Mouse (Mus musculus) hindbrain, postnatal 0 days (tissue): Measurements from ENCODE around the gene Kcnh1. TPM values are rescaled to one million over a fixed set of nuclear protein-coding genes. Genes with fewer than 3 reads are reported as not detected.

Experiments
- ATAC-seq: fragments of 200-750 bp; cut with Nextera tagmentation; 2 replicates; pipeline ENCODE4 v1.8.0; 2017; ENCODE audit warnings: mild to moderate bottlenecking, moderate TSS enrichment, moderate library complexity
- DNase-seq: peaks from one replicate; pipeline ENCODE4 v3.0.0-alpha.2; 2015; ENCODE audit warnings: low spot score
- H3K27ac ChIP-seq: fragments of 300-500 bp; sonication (generic); 2 replicates; pipeline ENCODE4 v1.5.1; 2014; ENCODE audit warnings: mild to moderate bottlenecking
- H3K27me3 ChIP-seq: fragments of 300-500 bp; sonication (generic); 2 replicates; pipeline ENCODE4 v1.6.1; 2014; ENCODE audit warnings: low read length, mixed read lengths; ENCODE audit not compliant: insufficient read depth
- H3K36me3 ChIP-seq: fragments of 300-500 bp; sonication (generic); 2 replicates; pipeline ENCODE4 v1.6.1; 2014; ENCODE audit warnings: low read length, mixed read lengths; ENCODE audit not compliant: insufficient read depth
- H3K4me1 ChIP-seq: fragments of 300-500 bp; sonication (generic); 2 replicates; pipeline ENCODE4 v1.6.1; 2014; ENCODE audit warnings: antibody characterized with exemption, low read length, mixed read lengths; ENCODE audit not compliant: insufficient read depth
- H3K4me2 ChIP-seq: fragments of 300-500 bp; sonication (generic); 2 replicates; pipeline ENCODE4 v1.6.1; 2014; ENCODE audit warnings: low read depth, mild to moderate bottlenecking, low read length, moderate library complexity, mixed read lengths
- H3K4me3 ChIP-seq: fragments of 300-500 bp; sonication (generic); 2 replicates; pipeline ENCODE4 v1.5.1; 2014; ENCODE audit warnings: low read length
- H3K9ac ChIP-seq: fragments of 300-500 bp; sonication (generic); replicated peaks from 2 replicates; pipeline ENCODE4 v1.6.1; 2014; ENCODE audit warnings: mild to moderate bottlenecking, low read length, moderate library complexity, mixed read lengths
- H3K9me3 ChIP-seq: fragments of 300-500 bp; sonication (generic); 2 replicates; pipeline ENCODE4 v1.6.1; 2016; ENCODE audit warnings: low read length, mixed read lengths
- CTCF ChIP-seq: IDR thresholded peaks from 2 replicates; pipeline ENCODE4 v1.5.1; 2016; ENCODE audit warnings: antibody characterized with exemption, control low read depth, low read depth
- WGBS: fragments of 180-500 bp; shearing (Covaris S2); extraction: QIAGEN DNeasy Blood & Tissue Kit; methylation state at CpG from one replicate; pipeline ENCODE4 v1.1.7; 2014; 5-methylcytosine and 5-hydroxymethylcytosine counted together
- polyA plus RNA-seq: library from polyadenylated mRNA; unstranded; fragments of >200 nt; fragmentation: Nextera tagmentation; extraction: Ambion mirVana; gene quantifications from 2 replicates; pipeline ENCODE4 v1.2.1, GENCODE M21; 2015
- total RNA-seq: library from RNA; depleted of rRNA; stranded (reverse); fragments of >200 nt; gene quantifications from 2 replicates; pipeline ENCODE4 v1.2.3, GENCODE M21; 2014

Gene Kcnh1
- total and polyA plus RNA-seq, 2 experiments from 2014 or later: 2.9 to 7.0 TPM

GRCm38 (mm10) chr1:192525711-192526350 is 335.3 kb downstream of the Kcnh1 start:
- DNase-seq (no peak), ATAC-seq (no peak)
- no peak overlapping the region for H3K4me3 ChIP-seq
- no peak overlapping the region for H3K4me2 ChIP-seq
- TF ChIP-seq CTCF: 0 out of 2 replicates have a peak, but pooled peaks have one; percentile 11
- no peaks in the 10 kb centered on the region for H3K36me3 ChIP-seq
- no peaks in the 10 kb centered on the region for H3K27me3 ChIP-seq
- no peaks in the 10 kb centered on the region for H3K9me3 ChIP-seq
- no peaks in the 10 kb centered on the region for H3K4me1 ChIP-seq
- no peak overlapping the region for H3K27ac ChIP-seq
- H3K9ac ChIP-seq: no peak overlapping the region
- 68% methylated on average over 14 of the region's 14 CpGs for WGBS

- DNase-seq (no peak), ATAC-seq (no peak)
- no peak overlapping the region for H3K9ac ChIP-seq
- no peaks in the 10 kb centered on the region for H3K27me3 ChIP-seq
- TF ChIP-seq CTCF: no peak
- H3K4me2 ChIP-seq: no peak overlapping the region
- WGBS: 77% methylated on average over 2 of the region's 2 CpGs
- H3K4me1 ChIP-seq: no peaks in the 10 kb centered on the region
- no peak overlapping the region for H3K27ac ChIP-seq
- H3K9me3 ChIP-seq: no peaks in the 10 kb centered on the region
- H3K4me3 ChIP-seq: no peak overlapping the region
- no peaks in the 10 kb centered on the region for H3K36me3 ChIP-seq
These were observed 341.0 kb downstream of the Kcnh1 start for GRCm38 (mm10) chr1:192531490-192532146.

- DNase-seq (no peak), ATAC-seq (no peak)
- Histone ChIP-seq H3K4me1 (no peaks in the 10 kb centered on the region), H3K4me2 (no peak overlapping the region), H3K4me3 (no peak overlapping the region), H3K27me3 (no peaks in the 10 kb centered on the region), H3K9me3 (no peaks in the 10 kb centered on the region), H3K27ac (no peak overlapping the region), H3K9ac (no peak overlapping the region), H3K36me3 (no peaks in the 10 kb centered on the region)
- 72% methylated on average over 2 of the region's 2 CpGs for WGBS
- no peak for TF ChIP-seq CTCF
These were observed 341.6 kb downstream of the Kcnh1 start for GRCm38 (mm10) chr1:192532212-192532611.

GRCm38 (mm10) chr1:192533016-192533415 is 342.4 kb downstream of the Kcnh1 start:
- no peak overlapping the region for H3K4me2 ChIP-seq
- no peak overlapping the region for H3K27ac ChIP-seq
- ATAC-seq: no peak
- H3K4me1 ChIP-seq: no peaks in the 10 kb centered on the region
- H3K27me3 ChIP-seq: no peaks in the 10 kb centered on the region
- no peak for TF ChIP-seq CTCF
- no peaks in the 10 kb centered on the region for H3K9me3 ChIP-seq
- H3K9ac ChIP-seq: no peak overlapping the region
- H3K36me3 ChIP-seq: no peaks in the 10 kb centered on the region
- DNase-seq: no peak
- H3K4me3 ChIP-seq: no peak overlapping the region

- no peak for DNase-seq
- no peaks in the 10 kb centered on the region for H3K36me3 ChIP-seq
- 74% methylated on average over 1 of the region's 1 CpGs for WGBS
- H3K9me3 ChIP-seq: no peaks in the 10 kb centered on the region
- H3K9ac ChIP-seq: no peak overlapping the region
- H3K27me3 ChIP-seq: no peaks in the 10 kb centered on the region
- no peak overlapping the region for H3K4me2 ChIP-seq
- no peaks in the 10 kb centered on the region for H3K4me1 ChIP-seq
- TF ChIP-seq CTCF: no peak
- ATAC-seq: no peak
- no peak overlapping the region for H3K27ac ChIP-seq
- no peak overlapping the region for H3K4me3 ChIP-seq
These were observed 345.9 kb downstream of the Kcnh1 start for GRCm38 (mm10) chr1:192536440-192536839.

- DNase-seq: no peak
- no peaks in the 10 kb centered on the region for H3K36me3 ChIP-seq
- no peak overlapping the region for H3K4me3 ChIP-seq
- TF ChIP-seq CTCF: no peak
- no peak overlapping the region for H3K27ac ChIP-seq
- H3K4me2 ChIP-seq: no peak overlapping the region
- no peaks in the 10 kb centered on the region for H3K4me1 ChIP-seq
- no peak overlapping the region for H3K9ac ChIP-seq
- H3K9me3 ChIP-seq: no peaks in the 10 kb centered on the region
- H3K27me3 ChIP-seq: no peaks in the 10 kb centered on the region
- 70% methylated on average over 7 of the region's 7 CpGs for WGBS
- ATAC-seq: no peak
These were observed 346.6 kb downstream of the Kcnh1 start for GRCm38 (mm10) chr1:192537169-192537568.

- peaks cover 9% of the 10 kb centered on the region; the same call in 1 of the 2 replicates for H3K4me1 ChIP-seq
- no peak for TF ChIP-seq CTCF
- no peak overlapping the region for H3K27ac ChIP-seq
- H3K27me3 ChIP-seq: no peaks in the 10 kb centered on the region
- no peak overlapping the region for H3K4me2 ChIP-seq
- no peak overlapping the region for H3K4me3 ChIP-seq
- no peak overlapping the region for H3K9ac ChIP-seq
- no peak for ATAC-seq
- no peaks in the 10 kb centered on the region for H3K9me3 ChIP-seq
- no peaks in the 10 kb centered on the region for H3K36me3 ChIP-seq
- WGBS: 65% methylated on average over 2 of the region's 2 CpGs
- no peak for DNase-seq
These were observed 351.5 kb downstream of the Kcnh1 start for GRCm38 (mm10) chr1:192542093-192542492.
